Mouse (Mus musculus) neural tube, embryonic 15.5 days (tissue): ENCODE data around the gene Crip2. TPM values are rescaled to one million over a fixed set of nuclear protein-coding genes. Genes with fewer than 3 reads are reported as not detected.

Experiments
- ATAC-seq: fragments of 200-750 bp; cut with Nextera tagmentation; 2 replicates; pipeline ENCODE4 v1.8.0; 2017; ENCODE audit warnings: mild to moderate bottlenecking, moderate TSS enrichment, moderate library complexity; ENCODE audit not compliant: low FRiP score
- H3K27ac ChIP-seq: fragments of 300-500 bp; sonication (generic); replicated peaks from 2 replicates; pipeline ENCODE4 v1.5.1; 2015; ENCODE audit warnings: mild to moderate bottlenecking, inconsistent platforms
- H3K27me3 ChIP-seq: fragments of 300-500 bp; sonication (generic); replicated peaks from 2 replicates; pipeline ENCODE4 v1.6.1; 2015; ENCODE audit warnings: inconsistent platforms
- H3K36me3 ChIP-seq: fragments of 300-500 bp; sonication (generic); 2 replicates; pipeline ENCODE4 v1.6.1; 2015; ENCODE audit warnings: inconsistent platforms
- H3K4me1 ChIP-seq: fragments of 300-500 bp; sonication (generic); 2 replicates; pipeline ENCODE4 v1.6.1; 2015; ENCODE audit warnings: inconsistent platforms
- H3K4me2 ChIP-seq: fragments of 300-500 bp; sonication (generic); 2 replicates; pipeline ENCODE4 v1.6.1; 2015; ENCODE audit warnings: inconsistent platforms, mild to moderate bottlenecking, moderate library complexity
- H3K4me3 ChIP-seq: fragments of 300-500 bp; sonication (generic); replicated peaks from 2 replicates; pipeline ENCODE4 v1.5.1; 2015; ENCODE audit warnings: mild to moderate bottlenecking, inconsistent platforms
- H3K9ac ChIP-seq: fragments of 300-500 bp; sonication (generic); replicated peaks from 2 replicates; pipeline ENCODE4 v1.6.1; 2015; ENCODE audit warnings: mild to moderate bottlenecking, inconsistent platforms
- H3K9me3 ChIP-seq: fragments of 300-500 bp; sonication (generic); replicated peaks from 2 replicates; pipeline ENCODE4 v1.6.1; 2016; ENCODE audit warnings: inconsistent platforms
- WGBS: fragments of 180-500 bp; shearing (Covaris S2); methylation state at CpG from one replicate; pipeline ENCODE4 v1.1.7; 2015; ENCODE audit warnings: mixed read lengths; 5-methylcytosine and 5-hydroxymethylcytosine counted together
- polyA plus RNA-seq: library from polyadenylated mRNA; unstranded; fragments of >200 nt; fragmentation: Nextera tagmentation; extraction: Ambion mirVana; gene quantifications from 2 replicates; pipeline ENCODE4 v1.2.1, GENCODE M21; 2015

The Crip2 gene
- polyA plus RNA-seq, 1 experiment from 2014 or later, result 289 TPM

DNA sequence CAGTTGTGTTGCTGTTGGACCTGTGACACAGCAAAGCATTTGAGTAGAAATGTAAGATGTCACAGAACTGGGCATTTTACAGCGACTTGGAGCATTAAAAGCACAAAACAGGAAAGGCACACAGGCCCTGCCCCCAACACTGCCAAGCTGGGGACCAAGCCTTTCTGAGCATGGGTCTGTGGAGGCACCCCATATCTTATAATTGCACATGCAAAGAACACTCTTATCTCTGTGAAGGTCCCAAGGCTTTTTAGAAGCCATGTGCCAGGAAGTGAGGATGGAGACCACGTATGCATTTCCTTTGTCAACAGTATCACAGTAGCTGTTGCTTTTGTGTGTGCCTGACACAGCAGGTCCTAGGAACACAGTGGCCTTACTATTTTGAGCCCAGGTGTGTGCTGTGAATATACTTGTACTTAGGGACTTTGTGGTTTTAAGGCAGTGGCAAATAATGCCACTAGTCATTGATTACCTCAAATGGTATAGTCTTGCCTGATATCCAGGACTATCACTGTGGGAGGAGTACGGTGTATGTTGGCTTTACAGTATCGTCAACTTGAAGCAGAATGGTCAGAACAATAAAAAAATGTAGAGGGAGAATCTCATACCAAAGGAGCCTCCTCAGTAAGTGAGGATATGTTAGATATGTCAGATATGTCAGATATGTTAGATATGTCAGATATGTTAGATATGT, 32.5 kb upstream of the Crip2 start:
- H3K36me3 ChIP-seq, result no peaks in the 10 kb centered on the region
- no peak overlapping the region for H3K9ac ChIP-seq
- H3K9me3 ChIP-seq, result no peaks in the 10 kb centered on the region
- H3K4me2 ChIP-seq, result no peak overlapping the region
- H3K4me3 ChIP-seq, result no peak overlapping the region
- ATAC-seq, result no peak
- H3K4me1 ChIP-seq, result peaks cover 49% of the 10 kb centered on the region
- H3K27me3 ChIP-seq, result no peaks in the 10 kb centered on the region
- WGBS, result 83% methylated on average over 4 of the region's 4 CpGs
- H3K27ac ChIP-seq, result no peak overlapping the region

DNA sequence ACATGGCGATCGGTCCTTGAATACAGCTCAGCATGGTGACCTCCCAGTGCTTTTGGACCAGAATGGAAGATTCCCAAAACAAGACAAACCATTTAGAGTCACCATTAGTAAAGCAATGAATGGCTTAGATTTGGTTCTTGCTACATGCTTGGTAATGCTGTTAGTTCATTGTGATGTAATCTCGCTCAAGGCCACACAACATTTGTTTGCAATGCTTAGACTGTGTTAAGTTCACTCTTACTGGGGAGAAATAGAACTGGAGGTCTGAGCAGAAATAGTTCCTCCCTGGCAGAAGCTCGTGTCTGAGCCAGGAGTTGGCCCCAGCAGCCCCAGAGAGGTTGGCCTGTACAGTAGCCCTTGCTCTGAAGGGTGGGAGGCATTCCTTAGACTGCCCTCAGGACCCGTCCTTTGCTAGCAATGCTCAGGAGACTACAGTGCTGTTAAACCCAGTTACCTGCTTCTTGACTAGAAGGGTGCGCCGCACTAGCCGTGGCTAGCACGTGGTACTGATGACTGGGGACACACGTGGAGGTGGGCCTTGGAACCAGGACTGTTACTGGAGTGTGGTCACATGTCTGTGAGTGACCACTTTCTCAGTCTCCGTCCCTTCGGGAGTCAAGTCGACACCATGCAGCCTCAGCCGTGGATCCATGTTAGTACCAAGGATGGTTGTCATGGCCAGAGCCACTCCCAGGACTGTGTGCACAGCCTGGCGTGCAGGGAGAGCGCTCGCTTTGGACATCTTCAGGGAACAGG, 31.3 kb upstream of the Crip2 start:
- Histone ChIP-seq H3K27me3 (no peaks in the 10 kb centered on the region), H3K27ac (no peak overlapping the region), H3K4me2 (no peak overlapping the region), H3K9me3 (no peaks in the 10 kb centered on the region), H3K36me3 (peaks cover 5% of the 10 kb centered on the region; the same call in 1 of the 2 replicates), H3K4me1 (peaks cover 42% of the 10 kb centered on the region), H3K9ac (no peak overlapping the region), H3K4me3 (no peak overlapping the region)
- ATAC-seq, result no peak
- 86% methylated on average over 17 of the region's 17 CpGs for whole genome bisulfite sequencing

DNA sequence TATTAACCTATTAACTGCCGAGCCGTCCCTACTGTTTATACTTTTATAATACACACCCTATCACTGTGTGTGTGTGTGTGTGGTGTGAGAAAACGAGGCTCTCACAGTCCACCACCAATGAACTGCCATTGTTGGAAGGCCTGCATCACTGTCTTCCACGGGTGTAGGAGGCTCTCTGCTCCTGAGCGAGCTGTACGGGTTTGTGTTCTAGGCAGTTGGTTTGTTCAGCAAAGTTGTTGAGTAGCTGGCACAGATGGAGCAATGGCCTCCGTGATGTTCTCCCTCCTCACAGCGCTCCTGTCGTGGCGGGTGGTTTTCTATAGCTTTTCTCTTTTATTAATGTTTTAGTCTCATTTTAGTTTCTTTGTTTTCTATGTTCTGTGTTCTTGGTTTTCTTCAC, 30.2 kb upstream of the Crip2 start:
- 73% methylated on average over 10 of the region's 10 CpGs for WGBS
- no peak overlapping the region for H3K9ac ChIP-seq

DNA sequence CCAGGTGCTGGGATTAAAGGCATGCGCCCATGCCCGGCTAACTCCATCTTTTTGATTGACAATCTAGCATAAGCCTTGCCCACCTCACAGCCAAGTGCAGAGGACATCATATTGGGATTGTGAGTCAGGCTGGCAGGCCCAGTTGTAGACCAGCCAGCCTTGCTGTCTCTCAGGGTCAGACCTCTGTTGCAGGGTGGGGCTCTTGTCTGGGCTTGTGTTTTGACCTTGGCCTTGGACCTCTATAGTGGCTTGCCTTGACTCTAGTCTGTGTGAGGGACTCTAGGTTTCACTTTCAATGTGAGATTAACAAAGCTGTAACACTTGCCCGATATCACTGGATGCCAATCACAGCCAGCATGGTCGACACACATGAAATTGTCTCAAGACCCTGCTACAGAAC, 25.9 kb upstream of the Crip2 start:
- 93% methylated on average over 4 of the region's 4 CpGs for WGBS
- H3K9ac ChIP-seq, result no peak overlapping the region

More for the DNA sequence above, 30.2 kb upstream of the Crip2 start:
- Histone ChIP-seq H3K36me3 (peaks cover 16% of the 10 kb centered on the region), H3K9me3 (no peaks in the 10 kb centered on the region), H3K4me2 (no peak overlapping the region), H3K4me1 (peaks cover 36% of the 10 kb centered on the region), H3K4me3 (no peak overlapping the region), H3K27ac (no peak overlapping the region), H3K27me3 (no peaks in the 10 kb centered on the region)
- no peak for ATAC-seq

DNA sequence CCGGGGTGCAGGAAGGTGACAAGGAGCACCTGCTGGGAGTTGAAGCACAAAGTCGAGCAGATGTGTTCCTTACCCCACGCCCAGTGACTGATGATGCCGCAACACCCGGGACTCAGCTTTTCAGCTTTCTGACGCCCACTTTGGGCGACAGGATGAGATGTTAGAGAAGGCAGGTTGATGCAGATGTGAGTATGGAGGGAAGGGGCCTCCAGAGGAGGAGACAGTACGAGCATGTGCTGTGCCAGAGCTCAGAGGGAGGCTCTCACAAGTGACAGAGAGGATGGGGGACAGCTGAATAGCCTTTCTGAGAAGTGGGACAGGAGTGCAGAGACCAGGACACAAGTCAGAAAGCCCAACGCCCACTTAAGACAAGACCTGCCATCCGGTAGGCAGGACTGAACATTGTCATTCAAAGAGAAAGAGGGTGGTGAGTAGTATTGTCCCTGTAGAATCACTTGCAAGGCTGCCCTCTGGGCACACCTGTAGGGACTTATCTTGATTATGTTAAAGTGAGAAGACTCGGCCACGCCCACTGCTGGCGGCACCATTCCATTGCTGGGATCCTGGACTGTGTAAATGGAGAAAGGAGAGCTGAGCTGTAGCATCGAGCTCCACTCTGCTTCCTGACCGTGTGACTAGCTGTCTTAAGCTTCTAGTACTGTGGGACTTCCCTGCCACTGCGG, 25.0 kb upstream of the Crip2 start:
- no peak for ATAC-seq
- Histone ChIP-seq H3K4me2 (no peak overlapping the region), H3K9ac (no peak overlapping the region), H3K27me3 (no peaks in the 10 kb centered on the region), H3K27ac (no peak overlapping the region), H3K36me3 (peaks cover 45% of the 10 kb centered on the region), H3K9me3 (no peaks in the 10 kb centered on the region), H3K4me3 (no peak overlapping the region), H3K4me1 (peaks cover 16% of the 10 kb centered on the region)
- 91% methylated on average over 16 of the region's 16 CpGs for WGBS

More for the DNA sequence above, 25.9 kb upstream of the Crip2 start:
- Histone ChIP-seq H3K36me3 (peaks cover 45% of the 10 kb centered on the region), H3K27me3 (no peaks in the 10 kb centered on the region), H3K4me3 (no peak overlapping the region), H3K4me2 (no peak overlapping the region), H3K4me1 (peaks cover 23% of the 10 kb centered on the region), H3K9me3 (no peaks in the 10 kb centered on the region), H3K27ac (no peak overlapping the region)
- no peak for ATAC-seq

DNA sequence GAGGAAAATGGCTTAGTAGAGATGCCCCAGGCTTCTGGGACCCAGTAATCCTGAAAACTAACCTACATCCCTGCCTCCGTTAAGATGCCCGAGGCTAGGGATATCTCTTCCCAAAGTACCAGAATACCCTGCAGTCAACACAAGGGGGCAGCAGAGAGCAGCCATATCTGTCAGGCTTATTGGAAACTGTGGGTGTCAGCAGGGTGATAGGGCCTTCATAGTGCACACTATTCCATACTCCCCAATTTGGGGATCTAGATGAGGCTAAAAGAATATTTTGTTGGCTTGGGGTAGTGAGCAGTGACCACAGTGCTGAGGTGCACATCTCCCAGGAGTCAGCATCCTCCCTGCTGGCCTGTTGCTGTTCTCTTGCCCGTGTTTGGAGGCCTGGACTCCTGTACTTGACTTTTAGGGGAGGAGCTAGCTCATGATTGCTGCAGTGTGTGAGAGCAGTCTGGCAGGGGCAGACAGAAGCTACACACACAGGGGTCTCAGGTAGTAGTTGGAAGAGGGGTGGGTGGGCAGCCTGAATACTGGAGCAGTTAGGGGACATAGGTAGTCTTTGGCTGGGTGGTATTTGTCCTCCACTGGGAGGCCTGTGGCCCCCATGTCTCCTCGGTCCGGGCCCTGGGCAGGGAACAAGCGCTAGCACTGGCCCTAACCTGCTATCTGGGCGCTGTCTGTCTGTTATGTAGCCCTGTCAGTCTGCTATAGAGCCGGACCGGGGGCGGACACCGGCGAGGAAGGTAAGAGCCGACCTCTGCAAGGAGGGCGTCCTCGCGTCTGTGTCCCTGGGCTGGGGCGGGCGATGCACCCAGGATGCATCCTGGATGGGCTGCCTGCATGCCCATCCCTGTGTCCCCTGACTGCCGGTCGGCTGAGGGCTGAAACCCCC, 20.3 kb upstream of the Crip2 start:
- ATAC-seq, result peak; percentile 53; the same call in 1 of the 2 replicates
- WGBS, result 86% methylated on average over 20 of the region's 20 CpGs
- Histone ChIP-seq H3K4me3 (no peak overlapping the region), H3K4me2 (no peak overlapping the region), H3K9ac (no peak overlapping the region), H3K36me3 (peaks cover 73% of the 10 kb centered on the region), H3K27me3 (no peaks in the 10 kb centered on the region), H3K4me1 (no peaks in the 10 kb centered on the region), H3K9me3 (no peaks in the 10 kb centered on the region), H3K27ac (no peak overlapping the region)

GRCm38 (mm10) chr12:113124726-113125125, 15.3 kb upstream of the Crip2 start:
- ATAC-seq, result no peak
- Histone ChIP-seq H3K4me2 (no peak overlapping the region), H3K27me3 (no peaks in the 10 kb centered on the region), H3K4me1 (no peaks in the 10 kb centered on the region), H3K27ac (no peak overlapping the region), H3K4me3 (no peak overlapping the region), H3K9me3 (no peaks in the 10 kb centered on the region), H3K9ac (no peak overlapping the region), H3K36me3 (peaks cover 94% of the 10 kb centered on the region)
- WGBS, result 86% methylated on average over 6 of the region's 6 CpGs

GRCm38 (mm10) chr12:113130732-113131131, 9.3 kb upstream of the Crip2 start:
- Histone ChIP-seq H3K36me3 (peaks cover 100% of the 10 kb centered on the region), H3K9me3 (no peaks in the 10 kb centered on the region), H3K4me1 (0 out of 2 replicates have a peak, but pooled peaks cover 5% of the 10 kb centered on the region), H3K27ac (no peak overlapping the region), H3K27me3 (no peaks in the 10 kb centered on the region), H3K9ac (no peak overlapping the region), H3K4me2 (no peak overlapping the region), H3K4me3 (no peak overlapping the region)
- 92% methylated on average over 8 of the region's 8 CpGs for WGBS
- ATAC-seq, result no peak

- Histone ChIP-seq H3K4me2 (no peak overlapping the region), H3K4me1 (0 out of 2 replicates have a peak, but pooled peaks cover 5% of the 10 kb centered on the region), H3K9ac (no peak overlapping the region), H3K36me3 (peaks cover 100% of the 10 kb centered on the region), H3K27ac (no peak overlapping the region), H3K4me3 (no peak overlapping the region), H3K27me3 (no peaks in the 10 kb centered on the region), H3K9me3 (no peaks in the 10 kb centered on the region)
- no peak for ATAC-seq
- 96% methylated on average over 14 of the region's 14 CpGs for WGBS
These were observed 8.4 kb upstream of the Crip2 start for GRCm38 (mm10) chr12:113131601-113132000.

GRCm38 (mm10) chr12:113132567-113132966, 7.5 kb upstream of the Crip2 start:
- Histone ChIP-seq H3K4me2 (no peak overlapping the region), H3K27me3 (no peaks in the 10 kb centered on the region), H3K36me3 (peaks cover 99% of the 10 kb centered on the region), H3K9me3 (no peaks in the 10 kb centered on the region), H3K4me1 (0 out of 2 replicates have a peak, but pooled peaks cover 5% of the 10 kb centered on the region), H3K27ac (no peak overlapping the region), H3K4me3 (no peak overlapping the region), H3K9ac (no peak overlapping the region)
- 81% methylated on average over 2 of the region's 2 CpGs for WGBS
- ATAC-seq, result no peak

DNA sequence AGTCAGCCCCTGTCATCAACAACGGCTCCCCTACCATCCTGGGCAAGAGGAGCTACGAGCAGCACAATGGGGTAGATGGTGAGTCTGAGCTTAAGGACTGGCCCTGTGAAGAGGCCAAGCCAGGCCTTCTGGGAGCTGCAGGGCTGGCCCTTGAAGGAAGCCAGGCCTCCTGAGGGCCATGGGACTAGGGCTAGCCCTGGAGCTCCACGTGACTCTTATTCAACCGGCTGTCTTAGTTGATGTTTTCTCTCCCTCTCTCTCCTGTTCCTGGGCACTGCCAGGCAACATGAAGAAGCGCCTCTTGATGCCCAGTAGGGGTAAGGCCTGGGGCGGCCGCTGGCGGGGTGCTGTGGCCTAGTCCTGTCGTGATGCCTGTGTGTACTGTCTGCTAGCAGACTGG, 6.8 kb upstream of the Crip2 start:
- H3K4me1 ChIP-seq, result 0 out of 2 replicates have a peak, but pooled peaks cover 5% of the 10 kb centered on the region
- WGBS, result 91% methylated on average over 9 of the region's 9 CpGs
- H3K9ac ChIP-seq, result no peak overlapping the region
- H3K27me3 ChIP-seq, result no peaks in the 10 kb centered on the region
- H3K4me3 ChIP-seq, result no peak overlapping the region
- no peak for ATAC-seq
- no peak overlapping the region for H3K4me2 ChIP-seq
- no peaks in the 10 kb centered on the region for H3K9me3 ChIP-seq
- peaks cover 95% of the 10 kb centered on the region for H3K36me3 ChIP-seq
- no peak overlapping the region for H3K27ac ChIP-seq
